Mouse (Mus musculus): ENCODE results near the gene Gm4779. TPM values are rescaled to one million over a fixed set of nuclear protein-coding genes. Genes with fewer than 3 reads are reported as not detected.
"Not testable (repeated sequence)": the region's sequence is repeated elsewhere in the genome, so short reads cannot be mapped to it uniquely, and the experiment has no call there.

The Gm4779 gene
- polyA plus RNA-seq (2014; fragmentation: Nextera tagmentation; extraction: Ambion mirVana), result 0.45 and 0.64 TPM in 2 replicates

DNA sequence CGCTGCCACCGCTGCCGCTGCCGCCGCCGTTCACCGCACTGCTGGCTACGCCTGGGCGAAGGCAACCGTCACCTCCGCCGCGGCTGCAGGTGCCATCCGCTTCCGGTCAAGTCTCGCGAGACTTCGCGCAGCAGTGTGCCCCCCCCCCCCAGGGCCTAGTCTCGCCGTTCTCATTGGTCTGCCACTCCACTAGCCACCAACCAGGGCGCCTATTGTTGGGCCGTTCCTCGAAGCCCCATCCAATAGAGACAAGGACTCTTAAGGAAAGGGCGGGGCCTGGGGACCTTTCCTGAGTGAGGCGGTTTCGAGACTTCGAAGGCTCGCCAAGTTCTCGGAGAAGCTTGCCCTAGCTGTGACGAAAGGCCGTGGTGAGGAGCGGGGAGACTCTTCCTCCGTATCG is at the start of gene Gm4779, which contains the start of gene 8030474K03Rik:
Gene Gm4779, minus strand, starts transcription at position 82 of the 400 bp plus-strand sequence.
Gene 8030474K03Rik, plus strand, starts transcription at position 315 of the 400 bp plus-strand sequence.
- DNase-seq (ENCODE audit: low spot score) (no peak), ATAC-seq (replicated peaks; ENCODE audit: low FRiP score) (no peak)
- H3K27me3 ChIP-seq (replicated peaks; ENCODE audit: control insufficient read depth, insufficient read depth, low read length), result peaks cover 4% of the 10 kb centered on the region; the same call in 1 of the 2 replicates
- WGBS, result 89% methylated on average over 33 of the region's 35 CpGs
- H3K4me3 ChIP-seq (ENCODE audit: low read depth, low read length), result no peak within 1 kb of the TSS
- H3K4me1 ChIP-seq (replicated peaks; ENCODE audit: control insufficient read depth, insufficient read depth, low read length), result no peaks in the 10 kb centered on the region
- H3K36me3 ChIP-seq (ENCODE audit: control insufficient read depth, insufficient read depth, low read length), result no peaks in the 10 kb centered on the region
- no peak within 1 kb of the TSS for H3K4me2 ChIP-seq
- H3K27ac ChIP-seq (ENCODE audit: low read depth, low read length), result no peak within 1 kb of the TSS
- no peak within 1 kb of the TSS for H3K9ac ChIP-seq (ENCODE audit: low read depth, low read length)
- H3K9me3 ChIP-seq (ENCODE audit: control insufficient read depth, low read length), result no peaks in the 10 kb centered on the region

DNA sequence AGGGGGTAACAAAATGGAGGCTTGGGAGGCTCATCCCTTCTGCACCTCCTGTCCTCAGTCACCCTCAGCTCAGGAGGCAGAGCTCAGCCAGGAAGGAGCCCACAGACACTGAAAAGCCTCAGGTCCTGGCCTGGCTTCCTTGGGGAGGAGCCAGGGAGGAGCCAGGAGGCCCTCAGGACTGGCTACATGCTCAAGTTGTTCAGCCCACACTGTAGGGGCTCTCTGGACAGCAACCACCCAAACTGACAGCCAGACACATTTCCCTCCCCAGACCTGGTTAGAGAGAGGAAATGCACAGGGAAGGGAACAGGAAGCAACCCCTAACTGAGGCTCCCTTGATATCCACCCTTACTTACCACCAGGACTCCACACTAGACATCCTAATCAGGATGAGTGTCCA is 25.8 kb upstream of the Gm4779 start:
- DNase-seq (ENCODE audit: low spot score); H3K9me3 ChIP-seq (ENCODE audit: control insufficient read depth, low read length); H3K36me3 ChIP-seq (ENCODE audit: control insufficient read depth, insufficient read depth, low read length); H3K4me1 ChIP-seq (replicated peaks; ENCODE audit: control insufficient read depth, insufficient read depth, low read length); H3K27ac ChIP-seq (ENCODE audit: low read depth, low read length); H3K9ac ChIP-seq (ENCODE audit: low read depth, low read length); ATAC-seq (replicated peaks; ENCODE audit: low FRiP score); H3K4me2 ChIP-seq; H3K27me3 ChIP-seq (replicated peaks; ENCODE audit: control insufficient read depth, insufficient read depth, low read length); H3K4me3 ChIP-seq (ENCODE audit: low read depth, low read length): not testable (repeated sequence)

DNA sequence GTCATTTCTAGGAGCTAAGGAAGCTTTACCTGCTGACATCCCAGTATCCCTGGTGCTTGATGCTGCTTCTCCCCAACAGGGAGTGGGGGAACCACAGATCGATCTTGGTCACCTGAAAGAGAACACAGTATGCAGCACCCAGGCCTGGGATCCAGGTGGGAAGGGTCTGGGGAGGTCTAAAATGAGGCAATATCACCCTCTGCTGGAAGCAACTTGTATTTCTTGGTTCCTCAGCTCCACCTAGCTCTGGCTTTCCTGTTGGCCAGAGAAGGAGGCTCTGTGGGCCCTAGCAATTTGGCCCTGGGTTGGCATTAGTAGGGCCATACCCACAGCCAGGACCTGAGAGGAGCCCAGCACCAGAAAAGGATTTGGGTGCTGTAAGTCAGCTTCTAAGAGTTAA is 24.9 kb upstream of the Gm4779 start:
- peaks cover 10% of the 10 kb centered on the region for H3K27me3 ChIP-seq (replicated peaks; ENCODE audit: control insufficient read depth, insufficient read depth, low read length)
- no peak overlapping the region for H3K4me2 ChIP-seq
- no peak overlapping the region for H3K4me3 ChIP-seq (ENCODE audit: low read depth, low read length)
- no peak for ATAC-seq (replicated peaks; ENCODE audit: low FRiP score)
- 55% methylated on average over 1 of the region's 1 CpGs for WGBS
- no peaks in the 10 kb centered on the region for H3K36me3 ChIP-seq (ENCODE audit: control insufficient read depth, insufficient read depth, low read length)
- H3K27ac ChIP-seq (ENCODE audit: low read depth, low read length), result no peak overlapping the region
- H3K9me3 ChIP-seq (ENCODE audit: control insufficient read depth, low read length), result no peaks in the 10 kb centered on the region
- H3K4me1 ChIP-seq (replicated peaks; ENCODE audit: control insufficient read depth, insufficient read depth, low read length), result no peaks in the 10 kb centered on the region
- DNase-seq (ENCODE audit: low spot score), result no peak
- no peak overlapping the region for H3K9ac ChIP-seq (ENCODE audit: low read depth, low read length)

DNA sequence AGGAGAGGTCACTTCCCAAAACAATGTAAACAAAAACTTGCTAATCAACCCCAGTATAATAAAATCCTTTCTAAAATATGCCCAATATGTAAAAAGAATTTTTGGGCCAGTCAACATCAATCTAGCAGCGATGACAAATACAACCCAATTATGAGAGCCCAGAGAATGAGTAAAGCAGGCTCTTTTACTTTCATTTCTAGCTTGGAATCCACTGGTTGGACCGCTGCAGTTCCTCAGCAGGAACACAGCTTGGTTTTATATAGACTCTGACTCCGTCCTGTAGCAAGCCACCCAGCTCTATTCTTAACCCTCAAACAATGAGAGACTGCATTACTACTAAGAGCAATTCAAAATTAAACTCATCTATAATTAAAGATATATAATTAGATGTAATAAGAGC is 17.5 kb upstream of the Gm4779 start:
- H3K9me3 ChIP-seq (ENCODE audit: control insufficient read depth, low read length), result no peaks in the 10 kb centered on the region
- ATAC-seq (replicated peaks; ENCODE audit: low FRiP score) (no peak), DNase-seq (ENCODE audit: low spot score) (no peak)
- WGBS, result 55% methylated on average over 3 of the region's 3 CpGs
- no peaks in the 10 kb centered on the region for H3K4me1 ChIP-seq (replicated peaks; ENCODE audit: control insufficient read depth, insufficient read depth, low read length)
- H3K36me3 ChIP-seq (ENCODE audit: control insufficient read depth, insufficient read depth, low read length), result no peaks in the 10 kb centered on the region
- 0 out of 2 replicates have a peak, but pooled peaks cover 3% of the 10 kb centered on the region for H3K27me3 ChIP-seq (replicated peaks; ENCODE audit: control insufficient read depth, insufficient read depth, low read length)
- no peak overlapping the region for H3K4me2 ChIP-seq
- no peak overlapping the region for H3K9ac ChIP-seq (ENCODE audit: low read depth, low read length)
- H3K4me3 ChIP-seq (ENCODE audit: low read depth, low read length), result no peak overlapping the region
- H3K27ac ChIP-seq (ENCODE audit: low read depth, low read length), result no peak overlapping the region

DNA sequence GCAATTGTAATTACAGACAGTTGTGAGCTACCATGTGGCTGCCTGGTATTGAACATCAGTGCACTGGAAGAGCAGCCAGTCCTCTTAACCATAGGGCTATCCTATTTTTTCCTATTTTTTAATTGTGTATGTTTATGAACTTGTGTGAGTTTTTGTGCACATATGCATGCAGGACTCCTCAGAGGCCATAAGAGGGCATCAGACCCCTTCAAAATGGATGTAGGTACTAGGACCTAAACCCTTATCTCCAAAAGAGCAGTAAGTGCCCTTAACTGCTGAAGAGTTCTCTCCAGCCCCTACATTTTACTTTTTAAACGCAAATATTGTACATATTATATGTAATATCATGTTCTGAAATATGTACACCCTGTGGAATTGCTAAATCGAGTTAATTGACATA is 11.3 kb upstream of the Gm4779 start:
- Histone ChIP-seq H3K4me3 (ENCODE audit: low read depth, low read length) (no peak overlapping the region), H3K9ac (ENCODE audit: low read depth, low read length) (no peak overlapping the region), H3K4me1 (replicated peaks; ENCODE audit: control insufficient read depth, insufficient read depth, low read length) (no peaks in the 10 kb centered on the region), H3K36me3 (ENCODE audit: control insufficient read depth, insufficient read depth, low read length) (no peaks in the 10 kb centered on the region), H3K27me3 (replicated peaks; ENCODE audit: control insufficient read depth, insufficient read depth, low read length) (peaks cover 9% of the 10 kb centered on the region; the same call in 1 of the 2 replicates), H3K27ac (ENCODE audit: low read depth, low read length) (no peak overlapping the region), H3K4me2 (no peak overlapping the region), H3K9me3 (ENCODE audit: control insufficient read depth, low read length) (no peaks in the 10 kb centered on the region)
- 31% methylated on average over 2 of the region's 2 CpGs for WGBS
- DNase-seq (ENCODE audit: low spot score) (no peak), ATAC-seq (replicated peaks; ENCODE audit: low FRiP score) (no peak)

DNA sequence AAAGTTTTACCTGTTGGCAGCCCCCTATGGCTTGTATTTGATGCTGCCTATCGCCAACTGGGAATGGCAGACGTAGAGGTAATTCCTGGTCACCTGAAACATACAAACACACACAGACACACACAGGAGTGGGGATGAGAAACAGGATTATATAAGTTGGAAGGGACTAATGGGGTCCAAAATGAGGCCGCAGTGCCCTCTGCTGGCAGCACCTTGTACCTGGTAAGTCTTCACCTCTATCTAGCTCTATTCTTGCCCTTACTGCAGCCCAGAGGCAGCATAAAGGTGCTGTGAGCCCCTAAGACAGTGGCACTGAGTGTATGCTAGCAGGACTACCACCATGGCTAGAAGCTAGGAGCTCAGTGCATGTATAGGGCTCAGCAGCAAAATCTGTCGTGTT is 2.7 kb downstream of the Gm4779 start:
- H3K4me1 ChIP-seq (replicated peaks; ENCODE audit: control insufficient read depth, insufficient read depth, low read length), result no peaks in the 10 kb centered on the region
- H3K9me3 ChIP-seq (ENCODE audit: control insufficient read depth, low read length), result no peaks in the 10 kb centered on the region
- H3K4me2 ChIP-seq, result no peak overlapping the region
- 36% methylated on average over 4 of the region's 4 CpGs for WGBS
- no peak overlapping the region for H3K9ac ChIP-seq (ENCODE audit: low read depth, low read length)
- no peak overlapping the region for H3K4me3 ChIP-seq (ENCODE audit: low read depth, low read length)
- peaks cover 4% of the 10 kb centered on the region; the same call in 1 of the 2 replicates for H3K27me3 ChIP-seq (replicated peaks; ENCODE audit: control insufficient read depth, insufficient read depth, low read length)
- no peak for DNase-seq (ENCODE audit: low spot score)
- no peak overlapping the region for H3K27ac ChIP-seq (ENCODE audit: low read depth, low read length)
- no peaks in the 10 kb centered on the region for H3K36me3 ChIP-seq (ENCODE audit: control insufficient read depth, insufficient read depth, low read length)
- ATAC-seq (replicated peaks; ENCODE audit: low FRiP score), result no peak

DNA sequence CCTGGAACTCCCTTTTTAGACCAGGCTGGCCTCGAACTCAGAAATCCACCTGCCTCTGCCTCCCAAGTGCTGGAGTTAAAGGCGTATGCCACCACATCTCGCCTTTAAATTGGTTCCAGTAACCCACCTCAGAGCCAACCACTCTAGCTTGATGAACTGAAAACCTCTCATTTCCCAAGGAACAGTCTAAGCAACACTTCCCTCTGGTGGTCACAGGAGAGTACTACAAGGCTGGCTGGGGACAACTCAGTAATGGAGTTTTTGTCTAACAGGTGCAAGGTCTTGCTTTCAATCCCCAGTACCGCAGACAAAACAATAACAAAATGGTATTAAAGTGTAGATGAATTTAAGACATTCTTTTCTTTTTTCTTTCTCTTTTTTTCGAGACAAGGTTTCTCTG is 22.2 kb downstream of the Gm4779 start:
- no peaks in the 10 kb centered on the region for H3K9me3 ChIP-seq (ENCODE audit: control insufficient read depth, low read length)
- 41% methylated on average over 5 of the region's 5 CpGs for WGBS
- H3K4me1 ChIP-seq (replicated peaks; ENCODE audit: control insufficient read depth, insufficient read depth, low read length), result no peaks in the 10 kb centered on the region
- no peak overlapping the region for H3K4me2 ChIP-seq
- DNase-seq (ENCODE audit: low spot score) (no peak), ATAC-seq (replicated peaks; ENCODE audit: low FRiP score) (no peak)
- no peaks in the 10 kb centered on the region for H3K36me3 ChIP-seq (ENCODE audit: control insufficient read depth, insufficient read depth, low read length)
- H3K9ac ChIP-seq (ENCODE audit: low read depth, low read length), result no peak overlapping the region
- no peak overlapping the region for H3K27ac ChIP-seq (ENCODE audit: low read depth, low read length)
- H3K4me3 ChIP-seq (ENCODE audit: low read depth, low read length), result no peak overlapping the region
- H3K27me3 ChIP-seq (replicated peaks; ENCODE audit: control insufficient read depth, insufficient read depth, low read length), result peaks cover 5% of the 10 kb centered on the region; the same call in 1 of the 2 replicates

DNA sequence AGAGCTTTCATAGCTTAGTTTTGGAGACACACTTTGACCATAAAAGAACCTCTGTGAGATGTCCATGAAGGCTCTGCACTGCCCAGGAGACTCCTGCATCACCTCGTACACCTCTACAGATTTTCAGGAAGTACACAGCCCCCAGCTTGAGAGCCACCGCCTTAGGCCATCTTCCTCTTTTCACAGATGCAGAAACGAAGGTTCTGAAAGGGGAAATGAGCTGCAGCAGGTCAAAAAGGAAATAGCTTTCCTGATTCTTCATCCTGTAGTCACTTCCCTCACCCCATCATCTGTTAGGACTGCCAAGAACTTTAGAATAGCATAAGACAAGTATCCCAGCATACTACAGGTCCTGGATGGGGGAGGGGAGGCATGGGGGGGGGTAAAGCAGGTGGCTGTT is 23.9 kb downstream of the Gm4779 start:
- Histone ChIP-seq H3K4me1 (replicated peaks; ENCODE audit: control insufficient read depth, insufficient read depth, low read length) (no peaks in the 10 kb centered on the region), H3K9ac (ENCODE audit: low read depth, low read length) (no peak overlapping the region), H3K4me2 (no peak overlapping the region), H3K4me3 (ENCODE audit: low read depth, low read length) (no peak overlapping the region), H3K36me3 (ENCODE audit: control insufficient read depth, insufficient read depth, low read length) (no peaks in the 10 kb centered on the region), H3K9me3 (ENCODE audit: control insufficient read depth, low read length) (no peaks in the 10 kb centered on the region), H3K27me3 (replicated peaks; ENCODE audit: control insufficient read depth, insufficient read depth, low read length) (peaks cover 5% of the 10 kb centered on the region; the same call in 1 of the 2 replicates), H3K27ac (ENCODE audit: low read depth, low read length) (no peak overlapping the region)
- DNase-seq (ENCODE audit: low spot score), result no peak
- WGBS, result 50% methylated on average over 3 of the region's 3 CpGs
- ATAC-seq (replicated peaks; ENCODE audit: low FRiP score), result no peak

DNA sequence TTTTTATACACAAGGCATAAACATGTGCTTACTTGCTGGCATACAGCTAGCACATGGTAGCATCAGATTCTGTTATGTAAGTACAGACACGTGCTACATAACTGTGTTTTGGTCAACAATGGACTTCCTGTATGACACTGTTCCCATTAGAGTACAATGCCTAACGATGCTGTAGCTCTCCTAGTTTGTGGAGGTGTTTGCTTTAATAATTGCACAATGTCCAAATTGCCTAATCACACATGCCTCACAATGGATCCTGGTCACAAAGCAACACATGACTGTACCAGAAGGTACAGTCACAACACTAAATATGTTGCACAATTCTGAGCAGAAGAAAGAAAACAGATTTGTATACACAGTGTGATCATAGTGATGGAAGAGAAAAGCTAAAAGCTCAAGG is 24.7 kb downstream of the Gm4779 start:
- Histone ChIP-seq H3K4me3 (ENCODE audit: low read depth, low read length) (no peak overlapping the region), H3K9me3 (ENCODE audit: control insufficient read depth, low read length) (no peaks in the 10 kb centered on the region), H3K9ac (ENCODE audit: low read depth, low read length) (no peak overlapping the region), H3K4me1 (replicated peaks; ENCODE audit: control insufficient read depth, insufficient read depth, low read length) (no peaks in the 10 kb centered on the region), H3K4me2 (no peak overlapping the region), H3K27me3 (replicated peaks; ENCODE audit: control insufficient read depth, insufficient read depth, low read length) (peaks cover 5% of the 10 kb centered on the region; the same call in 1 of the 2 replicates), H3K36me3 (ENCODE audit: control insufficient read depth, insufficient read depth, low read length) (no peaks in the 10 kb centered on the region), H3K27ac (ENCODE audit: low read depth, low read length) (no peak overlapping the region)
- WGBS, result 38% methylated on average over 2 of the region's 2 CpGs
- DNase-seq (ENCODE audit: low spot score), result no peak
- ATAC-seq (replicated peaks; ENCODE audit: low FRiP score), result no peak
